Mouse (Mus musculus) adrenal gland, adult (tissue): ENCODE data around the gene Gm27179.
"Not testable (repeated sequence)": the region's sequence is repeated elsewhere in the genome, so short reads cannot be mapped to it uniquely, and the experiment has no call there.

Source experiments
- DNase-seq, 2 experiments: peaks; one replicate each; pipeline ENCODE4 v3.0.0; 2022 to 2023; ENCODE audit warnings: low spot score in 1 of 2; ENCODE audit not compliant: inconsistent age in 2 of 2

The Gm27179 gene

GRCm38 (mm10) chr14:69512449-69512848, at the start of gene Gm27179:
Gm27179 (minus strand) TSS chr14:69512549.
- not testable (repeated sequence) for DNase-seq

GRCm38 (mm10) chr14:69557550-69557949, 45.2 kb upstream of the Gm27179 start:
- not testable (repeated sequence) for DNase-seq

- DNase-seq = not testable (repeated sequence)
Observed at GRCm38 (mm10) chr14:69556820-69557219, 44.5 kb upstream of the Gm27179 start.

- DNase-seq = not testable (repeated sequence)
Observed at GRCm38 (mm10) chr14:69555110-69555831, 42.9 kb upstream of the Gm27179 start, which contains the start of gene Entpd4b. Entpd4b (plus strand) TSS chr14:69555424.

- DNase-seq = not testable (repeated sequence)
Observed at GRCm38 (mm10) chr14:69547310-69547709, 35.0 kb upstream of the Gm27179 start.

GRCm38 (mm10) chr14:69545052-69545451, 32.7 kb upstream of the Gm27179 start:
- not testable (repeated sequence) for DNase-seq

DNA sequence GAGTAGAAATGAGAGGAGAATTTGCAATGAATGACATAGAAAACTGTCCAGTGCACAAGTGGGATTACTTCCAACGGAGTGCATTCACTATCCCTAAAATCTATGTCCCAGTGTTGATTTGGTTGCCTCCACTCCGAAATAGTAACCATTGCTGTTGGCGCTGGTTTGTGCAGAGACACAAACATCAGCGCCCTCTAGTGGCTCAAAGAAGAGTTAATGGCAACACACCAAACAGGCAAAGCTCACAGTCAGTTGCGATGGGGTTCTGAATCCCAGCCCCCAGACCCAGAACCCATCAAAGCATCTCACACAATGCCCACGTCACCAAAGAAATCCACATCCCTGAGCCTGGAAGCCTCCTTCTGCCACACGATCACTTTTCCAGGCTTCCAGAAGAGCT, 31.7 kb upstream of the Gm27179 start:
- not testable (repeated sequence) for DNase-seq

DNA sequence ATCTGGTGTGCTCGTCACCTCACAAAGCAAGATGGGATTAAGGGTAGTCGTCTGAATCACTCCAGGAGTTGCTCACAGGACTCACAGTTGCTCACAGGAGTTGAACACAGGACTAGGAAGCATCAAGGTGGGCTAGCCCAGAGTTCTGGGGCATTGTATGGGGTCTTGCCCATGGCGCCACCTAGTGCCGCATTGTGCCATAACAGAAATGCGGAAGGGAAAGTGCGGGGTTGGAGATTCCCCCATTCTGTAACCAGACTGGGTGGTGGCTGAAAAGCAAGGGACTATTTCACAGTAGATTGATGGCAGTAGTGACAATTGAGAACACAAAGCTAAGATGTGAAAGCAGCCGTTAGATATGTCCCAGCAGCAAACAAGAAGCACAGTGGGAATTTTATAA, 30.3 kb upstream of the Gm27179 start:
- not testable (repeated sequence) for DNase-seq

- DNase-seq = not testable (repeated sequence)
Observed at GRCm38 (mm10) chr14:69540113-69540512, 27.8 kb upstream of the Gm27179 start.

DNA sequence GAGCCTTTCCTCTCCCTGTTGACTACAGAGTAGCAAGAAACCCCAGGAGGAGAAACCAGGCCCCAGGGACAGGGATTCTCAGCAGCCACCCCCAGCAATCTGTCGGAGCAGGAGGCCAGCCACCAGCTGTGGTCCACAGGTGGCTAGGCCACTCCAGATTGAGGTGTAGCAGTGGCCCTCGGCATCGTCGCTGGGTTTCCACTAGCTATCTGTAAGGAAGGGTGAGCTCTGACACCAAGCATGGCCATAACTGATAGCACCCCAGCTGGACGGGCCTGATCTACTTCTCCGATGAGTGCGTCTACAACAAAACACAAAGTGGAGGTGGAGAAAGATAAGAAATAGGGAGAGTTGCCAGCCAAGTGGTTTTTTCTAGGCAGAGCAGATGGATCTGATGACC, 24.2 kb upstream of the Gm27179 start:
- not testable (repeated sequence) for DNase-seq

DNA sequence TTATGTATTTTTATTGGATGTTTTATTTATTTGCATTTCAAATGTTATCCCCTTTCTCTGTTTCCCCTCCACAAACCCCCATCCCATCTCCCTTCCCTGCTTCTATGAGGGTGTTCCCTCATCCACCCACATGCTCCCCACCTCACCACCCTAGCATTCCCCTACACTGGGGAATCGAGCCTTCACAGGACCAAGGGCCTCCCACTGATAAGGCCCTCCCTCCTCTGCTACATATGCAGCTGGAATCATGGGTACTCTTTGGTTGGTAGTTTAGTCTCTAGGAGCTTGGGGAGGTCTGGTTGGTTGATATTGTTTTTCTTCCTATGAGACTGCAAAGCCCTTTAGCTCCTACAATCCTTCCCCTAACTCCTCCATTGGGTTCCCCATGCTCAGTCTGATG, 13.9 kb upstream of the Gm27179 start:
- not testable (repeated sequence) for DNase-seq

- not testable (repeated sequence) for DNase-seq
Observed at GRCm38 (mm10) chr14:69523001-69523400, 10.7 kb upstream of the Gm27179 start.

GRCm38 (mm10) chr14:69520810-69521209, 8.5 kb upstream of the Gm27179 start:
- not testable (repeated sequence) for DNase-seq

DNA sequence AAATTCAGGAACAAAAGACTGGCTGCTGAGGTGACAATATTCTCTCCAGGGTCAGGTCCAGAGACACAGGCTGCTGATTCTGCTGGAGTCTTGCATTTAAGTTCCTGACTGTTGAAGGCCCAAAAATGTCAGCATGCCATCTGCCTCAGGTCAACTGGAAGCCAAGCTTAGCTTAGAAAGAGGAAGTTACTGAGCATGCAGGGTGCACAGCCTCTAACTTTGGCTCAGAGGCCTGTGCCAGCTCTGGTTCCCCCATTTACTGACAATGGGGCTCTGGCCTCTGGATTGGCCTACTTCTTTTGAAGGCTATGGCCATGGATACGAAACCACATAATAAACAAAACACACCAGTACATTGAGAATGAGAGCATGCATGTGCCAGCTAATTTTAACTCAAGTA, 5.3 kb downstream of the Gm27179 start:
- not testable (repeated sequence) for DNase-seq

DNA sequence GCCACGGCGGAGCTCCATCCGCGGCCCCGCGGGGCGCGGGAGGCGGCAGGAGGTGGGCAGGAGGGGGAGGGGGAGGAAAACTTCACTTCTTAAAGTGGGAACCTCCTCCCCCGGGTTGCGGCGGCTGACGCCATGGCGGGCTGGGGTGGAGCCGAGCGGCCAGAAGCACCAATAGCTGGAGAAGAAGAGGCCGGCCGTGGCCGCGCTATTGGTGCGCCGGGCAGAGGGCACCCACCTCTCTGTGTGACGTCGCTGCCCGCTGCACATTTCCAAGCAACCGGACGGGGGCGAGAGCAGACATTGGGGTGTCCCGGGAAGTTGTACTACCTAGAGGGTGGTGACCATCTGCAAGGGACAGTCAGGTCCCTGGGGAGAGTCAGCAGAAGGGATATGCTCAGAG, 9.2 kb downstream of the Gm27179 start, which contains the start of gene Gm16867:
TSS of gene Gm16867 (minus strand) at position 189 of the 400 bp plus-strand sequence.
- DNase-seq = not testable (repeated sequence)

- not testable (repeated sequence) for DNase-seq
Observed at GRCm38 (mm10) chr14:69502440-69503150, 9.8 kb downstream of the Gm27179 start.

- not testable (repeated sequence) for DNase-seq
Observed at GRCm38 (mm10) chr14:69496259-69496658, 16.1 kb downstream of the Gm27179 start.

GRCm38 (mm10) chr14:69494946-69495345, 17.4 kb downstream of the Gm27179 start:
- not testable (repeated sequence) for DNase-seq

- not testable (repeated sequence) for DNase-seq
Observed at GRCm38 (mm10) chr14:69494522-69494921, 17.8 kb downstream of the Gm27179 start.

- DNase-seq = not testable (repeated sequence)
Observed at GRCm38 (mm10) chr14:69488001-69488400, 24.3 kb downstream of the Gm27179 start.

DNA sequence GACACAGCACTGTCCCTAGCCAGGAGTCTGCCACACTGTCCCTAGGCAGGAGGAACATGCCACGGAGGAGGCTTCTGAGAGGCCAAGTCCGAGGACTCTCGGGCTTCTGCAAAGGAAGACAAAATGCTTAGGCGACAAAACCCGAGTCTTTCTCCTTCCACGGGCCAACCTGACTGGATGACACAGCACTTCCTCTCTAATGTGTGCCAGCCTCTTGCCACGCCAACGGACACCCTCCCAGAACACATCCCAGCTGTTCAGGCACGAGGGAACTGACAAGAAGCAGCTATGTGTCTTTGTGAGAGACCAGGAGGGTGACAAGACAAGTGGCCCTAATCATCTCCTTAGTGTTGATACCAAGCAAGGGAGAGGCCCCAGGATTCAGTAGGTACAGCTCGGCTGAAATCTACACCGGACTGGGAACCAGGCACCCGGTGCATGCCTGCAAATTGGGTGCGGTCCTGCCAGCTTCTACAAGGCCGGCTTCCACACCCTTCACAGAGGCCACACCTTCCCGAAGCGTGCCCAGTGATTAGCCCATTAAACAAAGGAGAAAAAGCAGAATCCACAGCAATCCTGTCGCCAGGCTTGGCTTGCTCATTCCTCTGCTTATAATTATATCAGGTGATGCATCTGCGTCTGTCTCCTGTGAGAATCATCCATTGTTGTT, 26.7 kb downstream of the Gm27179 start:
- not testable (repeated sequence) for DNase-seq
